Mouse (Mus musculus): ENCODE data around the gene Icam5.

DNA sequence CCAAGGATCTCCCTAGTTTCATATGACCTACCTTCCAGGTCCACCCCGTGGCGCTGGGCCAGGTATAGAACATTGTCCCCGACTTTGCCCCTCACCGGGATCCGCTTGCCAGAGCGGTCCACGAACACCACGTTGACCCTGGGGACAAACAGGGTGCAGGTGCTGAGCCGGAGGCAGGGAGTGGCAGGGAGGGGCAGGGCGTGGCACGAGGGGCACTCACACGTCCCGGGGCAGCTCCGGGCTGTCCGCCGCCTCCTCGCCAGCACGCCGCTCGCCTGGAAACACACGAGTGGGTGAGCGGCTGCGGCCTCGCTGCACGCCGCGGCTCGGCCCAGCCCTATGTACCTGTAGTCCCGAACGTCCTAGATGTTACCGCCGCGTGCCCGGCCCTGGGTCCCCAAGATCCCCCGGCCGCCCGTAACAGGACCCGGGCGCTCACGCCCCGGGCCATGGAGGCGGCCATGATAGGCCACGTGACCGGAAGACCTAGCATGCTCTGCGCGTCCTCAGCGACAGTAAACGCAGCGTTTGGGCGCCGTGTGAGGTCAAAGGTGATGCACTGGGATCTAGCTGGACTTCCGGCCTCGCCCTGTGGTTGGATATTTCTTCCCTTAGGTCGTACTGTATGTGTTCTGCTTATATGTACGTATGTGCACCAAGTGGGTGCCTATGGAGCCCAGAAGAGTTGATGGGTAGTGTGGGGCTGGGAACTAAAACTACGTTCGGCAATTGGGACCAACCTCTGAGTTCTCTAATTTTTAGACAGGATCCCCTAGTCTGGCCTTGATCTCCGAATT, 41.4 kb downstream of the Icam5 start, which contains the start of the genes Gm49373 and Fdx1l:
- peak; percentile 42; the same call in 1 of the 2 replicates for TF ChIP-seq CHD2 (IDR thresholded peaks at IDR 0.05; ENCODE audit: low read depth, low read length)
- no peak for TF ChIP-seq ZNF384 (IDR thresholded peaks at IDR 0.05; ENCODE audit: low read depth, low read length)
- no peak for TF ChIP-seq ZC3H11A (IDR thresholded peaks at IDR 0.05; ENCODE audit: borderline replicate concordance, low read depth, low read length)
